Mouse (Mus musculus): Measurements from ENCODE around the gene Glt8d2. TPM values are rescaled to one million over a fixed set of nuclear protein-coding genes. Genes with fewer than 3 reads are reported as not detected.
"Not testable (repeated sequence)": the region's sequence is repeated elsewhere in the genome, so short reads cannot be mapped to it uniquely, and the experiment has no call there.

Glt8d2 gene
- polyA plus RNA-seq, 1 experiment from 2014 or later = 1.7 TPM

GRCm38 (mm10) chr10:82636321-82636720 is 54.1 kb downstream of the Glt8d2 start:
- no peaks in the 10 kb centered on the region for H3K27me3 ChIP-seq
- 95% methylated on average over 3 of the region's 3 CpGs for WGBS
- peaks cover 10% of the 10 kb centered on the region for H3K4me1 ChIP-seq (replicated peaks)
- no peak overlapping the region for H3K27ac ChIP-seq
- no peak overlapping the region for H3K4me3 ChIP-seq (replicated peaks)
- no peaks in the 10 kb centered on the region for H3K9me3 ChIP-seq
- no peak overlapping the region for H3K4me2 ChIP-seq (replicated peaks)
- H3K36me3 ChIP-seq = peaks cover 65% of the 10 kb centered on the region
- ATAC-seq = no peak
- H3K9ac ChIP-seq (replicated peaks) = no peak overlapping the region

GRCm38 (mm10) chr10:82634348-82634747 is 56.1 kb downstream of the Glt8d2 start:
- 99% methylated on average over 7 of the region's 7 CpGs for WGBS
- no peak for ATAC-seq

GRCm38 (mm10) chr10:82632496-82633280 is 57.8 kb downstream of the Glt8d2 start:
- Histone ChIP-seq H3K27me3 (no peaks in the 10 kb centered on the region), H3K36me3 (peaks cover 38% of the 10 kb centered on the region), H3K4me3 (replicated peaks) (no peak overlapping the region), H3K4me1 (replicated peaks) (peaks cover 30% of the 10 kb centered on the region), H3K27ac (no peak overlapping the region), H3K9me3 (no peaks in the 10 kb centered on the region), H3K9ac (replicated peaks) (no peak overlapping the region), H3K4me2 (replicated peaks) (no peak overlapping the region)
- WGBS = 96% methylated on average over 12 of the region's 12 CpGs
- ATAC-seq = no peak

More at GRCm38 (mm10) chr10:82634348-82634747, 56.1 kb downstream of the Glt8d2 start:
- Histone ChIP-seq H3K4me2 (replicated peaks) (no peak overlapping the region), H3K36me3 (peaks cover 47% of the 10 kb centered on the region), H3K4me3 (replicated peaks) (no peak overlapping the region), H3K27me3 (no peaks in the 10 kb centered on the region), H3K9ac (replicated peaks) (no peak overlapping the region), H3K9me3 (no peaks in the 10 kb centered on the region), H3K27ac (no peak overlapping the region), H3K4me1 (replicated peaks) (peaks cover 21% of the 10 kb centered on the region)

GRCm38 (mm10) chr10:82631133-82631532 is 59.3 kb downstream of the Glt8d2 start:
- no peak overlapping the region for H3K27ac ChIP-seq
- peak overlapping the region; percentile 76 for H3K4me2 ChIP-seq (replicated peaks)
- peaks cover 30% of the 10 kb centered on the region for H3K4me1 ChIP-seq (replicated peaks)
- peaks cover 26% of the 10 kb centered on the region for H3K36me3 ChIP-seq
- H3K4me3 ChIP-seq (replicated peaks) = peak overlapping the region; percentile 83
- no peaks in the 10 kb centered on the region for H3K27me3 ChIP-seq
- ATAC-seq = no peak
- WGBS = 80% methylated on average over 7 of the region's 7 CpGs
- H3K9me3 ChIP-seq = no peaks in the 10 kb centered on the region
- H3K9ac ChIP-seq (replicated peaks) = peak overlapping the region; percentile 91; the same call in 1 of the 2 replicates

- Histone ChIP-seq H3K9me3 (no peaks in the 10 kb centered on the region), H3K9ac (replicated peaks) (peak overlapping the region; percentile 91), H3K27ac (no peak overlapping the region), H3K27me3 (no peaks in the 10 kb centered on the region), H3K4me2 (replicated peaks) (peak overlapping the region; percentile 76), H3K4me3 (replicated peaks) (peak overlapping the region; percentile 83), H3K4me1 (replicated peaks) (peaks cover 30% of the 10 kb centered on the region), H3K36me3 (peaks cover 26% of the 10 kb centered on the region)
- ATAC-seq = no peak
- 21% methylated on average over 7 of the region's 7 CpGs for WGBS
Observed at GRCm38 (mm10) chr10:82630497-82630896, 60.0 kb downstream of the Glt8d2 start.

GRCm38 (mm10) chr10:82629586-82630255 is 60.7 kb downstream of the Glt8d2 start, which contains the start of gene Tdg:
Gene Tdg, plus strand, starts transcription at chr10:82629828.
- ATAC-seq = peak; percentile 97
- H3K4me3 ChIP-seq (replicated peaks) = peak within 1 kb of the TSS; percentile 83
- H3K4me2 ChIP-seq (replicated peaks) = peak within 1 kb of the TSS; percentile 92
- H3K27ac ChIP-seq = peak within 1 kb of the TSS; percentile 94
- H3K9ac ChIP-seq (replicated peaks) = peak within 1 kb of the TSS; percentile 91
- peaks cover 30% of the 10 kb centered on the region for H3K4me1 ChIP-seq (replicated peaks)
- peaks cover 24% of the 10 kb centered on the region for H3K36me3 ChIP-seq
- not testable (repeated sequence) for H3K9me3 ChIP-seq, H3K27me3 ChIP-seq
- whole genome bisulfite sequencing = under 1% methylated on average over 66 of the region's 78 CpGs

GRCm38 (mm10) chr10:82629111-82629585 is 61.3 kb downstream of the Glt8d2 start:
- Histone ChIP-seq H3K4me3 (replicated peaks) (peak overlapping the region; percentile 83), H3K27ac (peak overlapping the region; percentile 94), H3K27me3 (no peaks in the 10 kb centered on the region), H3K9ac (replicated peaks) (peak overlapping the region; percentile 91), H3K4me1 (replicated peaks) (peaks cover 30% of the 10 kb centered on the region), H3K4me2 (replicated peaks) (peak overlapping the region; percentile 92), H3K36me3 (peaks cover 19% of the 10 kb centered on the region), H3K9me3 (no peaks in the 10 kb centered on the region)
- 8% methylated on average over 11 of the region's 11 CpGs for WGBS
- ATAC-seq = peak; percentile 76; the same call in 1 of the 2 replicates

- H3K9me3 ChIP-seq, H3K27me3 ChIP-seq, H3K36me3 ChIP-seq: not testable (repeated sequence)
- peak; percentile 51 for ATAC-seq
- WGBS = 8% methylated on average over 2 of the region's 2 CpGs
- Histone ChIP-seq H3K9ac (replicated peaks) (peak overlapping the region; percentile 67), H3K4me2 (replicated peaks) (peak overlapping the region; percentile 65), H3K27ac (peak overlapping the region; percentile 90), H3K4me3 (replicated peaks) (peak overlapping the region; percentile 72), H3K4me1 (replicated peaks) (peaks cover 15% of the 10 kb centered on the region)
Observed at GRCm38 (mm10) chr10:82623553-82623932, 66.9 kb downstream of the Glt8d2 start.

- Histone ChIP-seq H3K4me2 (replicated peaks) (peak within 1 kb of the TSS; percentile 65), H3K4me3 (replicated peaks) (peak within 1 kb of the TSS; percentile 72), H3K36me3 (peaks cover 7% of the 10 kb centered on the region; the same call in 1 of the 2 replicates), H3K9me3 (no peaks in the 10 kb centered on the region), H3K4me1 (replicated peaks) (peaks cover 14% of the 10 kb centered on the region), H3K27me3 (no peaks in the 10 kb centered on the region), H3K27ac (peak within 1 kb of the TSS; percentile 90), H3K9ac (replicated peaks) (peak within 1 kb of the TSS; percentile 86)
- under 1% methylated on average over 52 of the region's 61 CpGs for WGBS
- peak; percentile 93 for ATAC-seq
Observed at GRCm38 (mm10) chr10:82622671-82623552, 67.5 kb downstream of the Glt8d2 start, which contains the start of gene 1190007I07Rik. Gene 1190007I07Rik, minus strand, starts transcription at chr10:82623228.

- Histone ChIP-seq H3K27ac (no peak overlapping the region), H3K4me2 (replicated peaks) (peak overlapping the region; percentile 65), H3K9me3 (no peaks in the 10 kb centered on the region), H3K4me1 (replicated peaks) (peaks cover 14% of the 10 kb centered on the region), H3K4me3 (replicated peaks) (peak overlapping the region; percentile 72), H3K36me3 (peaks cover 10% of the 10 kb centered on the region), H3K9ac (replicated peaks) (peak overlapping the region; percentile 86), H3K27me3 (no peaks in the 10 kb centered on the region)
- no peak for ATAC-seq
- WGBS = 37% methylated on average over 9 of the region's 9 CpGs
Observed at GRCm38 (mm10) chr10:82622235-82622634, 68.2 kb downstream of the Glt8d2 start.

Measured in midbrain, embryonic 13.5 days (tissue).